Mouse (Mus musculus): ENCODE measurements at regions not wholly inside any gene's neighbourhood (a gene's known extent, or its start where the extent isn't known, plus 50 kb on each side); places are given as distances from the start of the nearest gene placed in this dataset.

DNA sequence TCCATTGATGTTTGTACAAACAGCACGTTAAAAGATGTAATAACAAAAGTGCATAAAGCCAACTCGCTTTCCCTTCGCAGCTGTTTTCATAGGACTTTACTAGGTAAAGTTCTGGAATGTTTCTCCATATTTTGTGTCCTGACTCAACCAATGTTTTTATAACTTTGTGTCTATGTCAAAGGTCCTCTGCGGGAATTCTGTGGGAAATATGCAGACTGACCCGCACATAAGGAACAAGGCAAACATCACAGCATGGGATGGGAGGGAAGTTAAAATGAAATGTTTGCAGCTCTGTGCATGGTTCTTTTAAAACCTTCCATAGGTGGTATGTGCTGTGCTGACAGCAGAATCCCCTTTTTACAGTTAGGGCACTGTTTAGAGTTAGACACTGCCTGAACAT, 622.1 kb upstream of the Epha7 start:
- TF ChIP-seq ZNF384 (IDR thresholded peaks at IDR 0.05; ENCODE audit: low read depth, low read length): no peak
- no peak for TF ChIP-seq CHD2 (IDR thresholded peaks at IDR 0.05; ENCODE audit: low read depth, low read length)
- TF ChIP-seq ZC3H11A (IDR thresholded peaks at IDR 0.05; ENCODE audit: borderline replicate concordance, low read depth, low read length): no peak

Measured in ES-E14 (cell line).